Mouse (Mus musculus) MEL (cell line): ENCODE results near the gene Opalin.

Experiments
- CTCF ChIP-seq, 3 experiments: IDR thresholded peaks in 2 of 3; conservative IDR thresholded peaks in 1 of 3; 2 replicates each; pipeline ENCODE4 v1.5.1; 2011 to 2012; ENCODE audit warnings: low read length in 3 of 3, low read depth in 2 of 3, mild to moderate bottlenecking in 2 of 3, improper control_type of control experiment in 1 of 3, inconsistent platforms in 1 of 3, mixed read lengths in 1 of 3, moderate library complexity in 1 of 3; ENCODE audit not compliant: control insufficient read depth in 1 of 3, insufficient read depth in 1 of 3, poor library complexity in 1 of 3, severe bottlenecking in 1 of 3
- KAT2A ChIP-seq: conservative IDR thresholded peaks from 2 replicates; pipeline ENCODE4 v1.6.1; 2012; ENCODE audit warnings: low read depth, low read length, improper control_type of control experiment, inconsistent platforms
- MAFK ChIP-seq: IDR thresholded peaks from 2 replicates; pipeline ENCODE4 v1.6.1; 2011; ENCODE audit warnings: low read depth, mild to moderate bottlenecking, low read length, improper control_type of control experiment, borderline replicate concordance

DNA sequence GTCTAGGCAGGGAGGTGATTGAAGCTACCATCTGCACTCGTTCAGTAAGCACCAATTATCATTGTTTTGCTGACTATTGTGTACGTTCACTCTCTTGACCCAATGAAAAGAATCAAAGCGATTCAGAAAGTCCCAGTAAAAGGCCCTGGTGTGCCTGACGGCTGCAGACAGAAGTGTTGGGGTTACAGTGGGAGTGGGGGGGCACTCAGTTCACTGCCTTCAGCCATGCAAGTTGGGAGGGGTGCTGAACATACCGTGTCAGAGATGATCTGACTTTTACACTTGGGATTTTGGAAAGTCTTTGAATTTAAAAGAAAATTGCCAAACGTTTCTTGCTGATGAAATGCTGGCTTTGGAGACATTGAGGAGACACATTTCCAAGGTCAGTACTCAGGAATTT, 46.8 kb downstream of the Opalin start:
- TF ChIP-seq MAFK, result no peak
- no peak for TF ChIP-seq CTCF (IDR thresholded peaks at IDR 0.05 in 2 of 3, conservative IDR thresholded peaks at IDR 0.05 in 1 of 3; ENCODE audit: control insufficient read depth in 1 of 3, insufficient read depth in 1 of 3, low read depth in 2 of 3, low read length in 3 of 3, poor library complexity in 1 of 3, severe bottlenecking in 1 of 3)
- TF ChIP-seq KAT2A, result no peak
